Mouse (Mus musculus): ENCODE measurements around the gene Ints7.

DNA sequence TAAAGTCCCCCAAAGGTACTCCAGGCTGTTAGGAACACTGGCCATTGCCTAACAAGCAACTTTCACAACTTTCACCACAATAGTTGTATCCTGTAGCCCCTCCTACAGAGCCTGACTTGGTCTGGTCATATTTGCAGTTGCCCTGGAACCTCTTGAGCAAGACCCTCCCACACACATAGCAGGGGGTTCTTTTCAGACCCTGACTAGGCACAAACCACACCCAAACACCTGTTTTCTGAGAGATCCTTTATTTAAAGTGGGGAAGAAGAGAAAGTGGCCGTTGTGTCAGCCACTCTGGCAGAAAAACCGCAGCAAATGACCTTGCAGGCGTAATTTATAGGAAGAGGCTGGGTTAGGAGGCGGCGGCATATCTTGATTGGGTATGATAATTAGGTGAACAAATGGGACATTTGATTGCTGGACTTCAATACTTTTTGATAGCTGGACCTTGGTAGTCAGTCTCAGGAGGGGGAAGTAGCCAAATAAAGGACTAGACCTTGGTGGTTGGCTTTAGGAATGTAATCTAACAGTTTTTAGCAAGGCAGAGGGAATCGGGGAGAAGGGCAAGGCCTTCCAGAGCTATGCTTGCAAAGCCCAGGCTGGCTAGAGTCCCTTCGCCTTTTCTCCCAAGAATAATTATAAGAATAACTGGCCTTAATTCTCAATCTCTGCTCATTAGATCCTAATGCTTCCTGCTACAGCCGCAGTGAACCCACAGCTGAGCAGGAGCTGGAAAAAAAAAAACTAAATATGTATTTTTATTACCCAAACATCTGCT is 85.8 kb downstream of the Ints7 start:
- TF ChIP-seq CTCF (IDR thresholded peaks at IDR 0.05; ENCODE audit: control insufficient read depth, insufficient read depth, low read length) (no peak), POLR2A (IDR thresholded peaks at IDR 0.05; ENCODE audit: borderline replicate concordance, control insufficient read depth, low read depth, low read length) (no peak)

Measured in bone marrow, adult 2 months (tissue).